Mouse (Mus musculus) lung, postnatal 0 days (tissue): Measurements from ENCODE around the gene Ankfn1. TPM values are rescaled to one million over a fixed set of nuclear protein-coding genes. Genes with fewer than 3 reads are reported as not detected.

Experiments used
- ATAC-seq: fragments of 200-750 bp; cut with Nextera tagmentation; 2 replicates; pipeline ENCODE4 v1.8.0; 2017; ENCODE audit warnings: moderate library complexity
- DNase-seq: peaks from one replicate; pipeline ENCODE4 v3.0.0-alpha.2; 2016; ENCODE audit warnings: low spot score
- H3K27ac ChIP-seq: fragments of 300-500 bp; sonication (generic); 2 replicates; pipeline ENCODE4 v1.5.1; 2014; ENCODE audit warnings: antibody characterized with exemption, mild to moderate bottlenecking, low read length, mixed read lengths
- H3K27me3 ChIP-seq: fragments of 300-500 bp; sonication (generic); replicated peaks from 2 replicates; pipeline ENCODE4 v1.6.1; 2014; ENCODE audit warnings: low read length, mixed read lengths; ENCODE audit not compliant: insufficient read depth
- H3K36me3 ChIP-seq: fragments of 300-500 bp; sonication (generic); 2 replicates; pipeline ENCODE4 v1.6.1; 2014; ENCODE audit warnings: low read length, mixed read lengths; ENCODE audit not compliant: insufficient read depth
- H3K4me1 ChIP-seq: fragments of 300-500 bp; sonication (generic); 2 replicates; pipeline ENCODE4 v1.6.1; 2014; ENCODE audit warnings: antibody characterized with exemption, low read depth, low read length, mixed read lengths; ENCODE audit not compliant: insufficient read depth
- H3K4me2 ChIP-seq: fragments of 300-500 bp; sonication (generic); replicated peaks from 2 replicates; pipeline ENCODE4 v1.6.1; 2014; ENCODE audit warnings: low read depth, mild to moderate bottlenecking, low read length, moderate library complexity, mixed read lengths
- H3K4me3 ChIP-seq: fragments of 300-500 bp; sonication (generic); 2 replicates; pipeline ENCODE4 v1.5.1; 2014; ENCODE audit warnings: low read depth, low read length
- H3K9ac ChIP-seq: fragments of 300-500 bp; sonication (generic); replicated peaks from 2 replicates; pipeline ENCODE4 v1.6.1; 2014; ENCODE audit warnings: low read depth, mild to moderate bottlenecking
- H3K9me3 ChIP-seq: fragments of 300-500 bp; sonication (generic); 2 replicates; pipeline ENCODE4 v1.6.1; 2016; ENCODE audit warnings: low read length, mixed read lengths
- CTCF ChIP-seq: IDR thresholded peaks from 2 replicates; pipeline ENCODE4 v1.5.1; 2016; ENCODE audit warnings: antibody characterized with exemption, mild to moderate bottlenecking
- EP300 ChIP-seq: IDR thresholded peaks from 2 replicates; pipeline ENCODE4 v1.6.1; 2016; ENCODE audit warnings: antibody characterized with exemption, mild to moderate bottlenecking, control low read depth
- WGBS: fragments of 180-500 bp; shearing (Covaris S2); extraction: QIAGEN DNeasy Blood & Tissue Kit; methylation state at CpG from one replicate; pipeline ENCODE4 v1.1.7; 2014; 5-methylcytosine and 5-hydroxymethylcytosine counted together
- polyA plus RNA-seq: library from polyadenylated mRNA; unstranded; fragments of >200 nt; fragmentation: Nextera tagmentation; extraction: Ambion mirVana; gene quantifications from 2 replicates; pipeline ENCODE4 v1.2.1, GENCODE M21; 2015

Ankfn1 gene
- polyA plus RNA-seq, 1 experiment from 2014 or later: 0.85 TPM

DNA sequence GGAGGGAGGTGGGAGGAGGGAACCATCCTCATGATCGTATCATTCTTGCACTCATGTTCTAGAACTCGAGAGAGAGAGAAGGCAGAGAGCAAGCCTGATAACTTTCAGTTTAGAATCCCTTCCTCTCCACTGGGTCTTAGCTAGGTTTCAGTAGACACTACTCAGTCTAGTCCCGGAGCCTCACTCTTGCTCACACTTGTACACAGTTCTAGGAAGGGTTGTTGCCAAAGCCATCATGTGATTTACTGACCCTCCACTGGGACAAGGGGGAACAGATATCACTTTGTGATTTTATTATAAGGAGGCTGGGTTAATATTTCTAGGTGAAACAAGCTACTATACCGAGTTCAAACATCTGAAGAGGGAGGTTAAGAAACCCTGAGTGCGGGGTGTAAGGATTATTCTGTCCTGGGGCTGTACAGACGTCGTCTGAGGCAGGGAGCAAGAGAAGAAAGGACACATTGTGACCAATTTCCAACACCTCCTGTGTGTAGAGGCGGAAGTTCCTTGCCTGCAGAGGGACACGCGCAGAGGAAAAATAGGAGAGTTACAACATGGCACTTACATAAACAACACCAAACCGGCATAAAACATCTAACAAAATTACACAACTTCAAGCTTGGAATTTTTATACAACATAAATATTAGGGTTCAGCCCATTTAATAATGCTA lies 356.6 kb downstream of the Ankfn1 start:
- Histone ChIP-seq H3K4me1 (no peaks in the 10 kb centered on the region), H3K27ac (no peak overlapping the region), H3K27me3 (no peaks in the 10 kb centered on the region), H3K9me3 (no peaks in the 10 kb centered on the region), H3K4me3 (no peak overlapping the region), H3K9ac (no peak overlapping the region), H3K4me2 (no peak overlapping the region), H3K36me3 (no peaks in the 10 kb centered on the region)
- 0 out of 2 replicates have a peak, but pooled peaks have one; percentile 10 for TF ChIP-seq EP300
- no peak for TF ChIP-seq CTCF
- DNase-seq (peak; percentile 70), ATAC-seq (peak; percentile 66)
- WGBS: 34% methylated on average over 11 of the region's 11 CpGs

DNA sequence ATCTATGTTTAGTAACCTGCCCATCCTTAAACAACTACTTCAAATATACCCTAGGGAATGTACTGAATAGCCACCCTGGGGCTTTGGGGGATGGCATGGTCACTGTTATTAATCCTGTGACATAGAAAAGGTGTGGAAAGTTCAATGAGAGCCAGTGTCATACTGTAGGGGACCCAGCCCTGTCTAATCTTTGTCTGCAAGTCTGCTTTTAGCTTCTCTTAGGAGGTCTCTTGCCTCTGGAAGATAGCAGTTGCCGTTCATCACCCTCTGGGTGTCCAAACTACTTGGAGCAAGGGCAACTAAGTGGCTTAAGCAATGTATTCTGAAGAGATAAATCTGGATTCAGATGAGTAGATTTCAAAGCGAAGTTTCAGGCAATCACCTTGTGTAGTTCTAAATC lies 357.6 kb downstream of the Ankfn1 start:
- Histone ChIP-seq H3K9me3 (no peaks in the 10 kb centered on the region), H3K4me3 (no peak overlapping the region), H3K36me3 (no peaks in the 10 kb centered on the region), H3K4me1 (no peaks in the 10 kb centered on the region), H3K27me3 (no peaks in the 10 kb centered on the region), H3K27ac (no peak overlapping the region), H3K9ac (no peak overlapping the region), H3K4me2 (no peak overlapping the region)
- 88% methylated on average over 2 of the region's 2 CpGs for WGBS
- no peak for TF ChIP-seq EP300
- TF ChIP-seq CTCF: no peak
- DNase-seq: no peak
- no peak for ATAC-seq

DNA sequence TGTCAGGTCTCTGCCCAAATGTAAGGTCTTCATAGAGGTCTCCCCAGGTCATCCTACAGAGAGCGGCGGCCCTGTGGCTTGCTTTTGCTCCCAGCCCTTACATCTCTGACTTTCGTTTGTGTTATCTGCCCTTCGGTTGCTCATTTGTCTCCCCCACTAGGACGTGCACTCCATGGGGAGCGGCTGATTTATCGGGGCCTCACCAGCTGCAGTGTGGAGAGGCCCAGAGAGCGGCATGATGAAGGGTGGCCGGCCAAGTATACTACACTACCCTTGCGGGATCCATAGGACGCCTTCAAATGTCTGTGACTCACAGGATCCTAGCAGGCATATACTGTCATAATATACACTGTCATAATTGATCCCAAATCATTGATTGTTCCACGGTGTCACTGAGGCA lies 358.8 kb downstream of the Ankfn1 start:
- 52% methylated on average over 12 of the region's 12 CpGs for WGBS
- H3K36me3 ChIP-seq: no peaks in the 10 kb centered on the region
- DNase-seq: no peak
- no peak for TF ChIP-seq EP300
- TF ChIP-seq CTCF: no peak
- no peak overlapping the region for H3K27ac ChIP-seq
- H3K4me3 ChIP-seq: no peak overlapping the region
- no peaks in the 10 kb centered on the region for H3K27me3 ChIP-seq
- H3K4me1 ChIP-seq: no peaks in the 10 kb centered on the region
- H3K4me2 ChIP-seq: no peak overlapping the region
- no peaks in the 10 kb centered on the region for H3K9me3 ChIP-seq
- no peak overlapping the region for H3K9ac ChIP-seq
- no peak for ATAC-seq

DNA sequence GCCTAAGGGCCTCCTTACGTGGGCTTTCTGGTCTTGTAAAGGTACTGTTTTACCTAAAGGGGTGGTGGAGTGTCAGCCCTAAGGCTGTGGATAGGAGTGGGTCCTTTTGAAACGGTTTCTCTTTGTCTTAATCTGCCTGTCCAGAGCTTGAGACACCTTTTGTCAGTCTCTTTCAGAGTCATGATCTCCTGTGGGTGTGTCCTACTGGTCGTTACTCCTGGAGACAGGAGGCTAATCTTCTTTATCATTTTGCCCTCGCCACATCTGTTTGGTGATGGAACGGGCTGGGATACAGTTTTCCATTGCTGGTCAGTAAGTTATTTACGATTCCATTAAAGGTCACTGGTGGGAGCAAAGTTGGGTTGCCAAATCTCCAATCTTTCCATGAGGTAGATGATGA lies 360.7 kb downstream of the Ankfn1 start:
- TF ChIP-seq EP300: no peak
- TF ChIP-seq CTCF: no peak
- Histone ChIP-seq H3K27me3 (no peaks in the 10 kb centered on the region), H3K27ac (no peak overlapping the region), H3K4me3 (no peak overlapping the region), H3K4me2 (no peak overlapping the region), H3K36me3 (no peaks in the 10 kb centered on the region), H3K4me1 (no peaks in the 10 kb centered on the region), H3K9me3 (no peaks in the 10 kb centered on the region), H3K9ac (no peak overlapping the region)
- no peak for DNase-seq
- no peak for ATAC-seq
- 69% methylated on average over 6 of the region's 6 CpGs for WGBS

DNA sequence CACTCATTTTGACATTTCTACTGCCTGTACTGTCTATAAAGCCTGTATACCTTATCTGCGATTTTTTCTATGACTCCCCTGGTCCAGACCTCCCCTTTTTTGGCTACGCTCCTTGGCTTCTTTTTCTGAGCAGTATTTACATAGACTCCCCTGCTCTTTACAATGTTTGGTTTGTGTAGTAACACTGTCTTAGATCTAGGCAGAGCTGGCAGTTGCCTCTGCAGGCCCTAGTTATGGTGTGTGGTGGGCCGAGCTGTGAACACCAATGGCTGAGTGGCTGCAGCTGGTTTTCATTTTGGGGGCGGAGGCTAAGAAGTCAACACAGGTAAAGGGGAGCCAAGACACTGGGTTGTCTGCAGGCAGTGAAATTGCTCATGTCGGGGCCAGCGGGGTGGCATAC lies 368.7 kb downstream of the Ankfn1 start:
- Histone ChIP-seq H3K36me3 (no peaks in the 10 kb centered on the region), H3K9ac (no peak overlapping the region), H3K27ac (no peak overlapping the region), H3K4me2 (no peak overlapping the region), H3K27me3 (no peaks in the 10 kb centered on the region), H3K4me1 (no peaks in the 10 kb centered on the region), H3K9me3 (no peaks in the 10 kb centered on the region), H3K4me3 (no peak overlapping the region)
- no peak for ATAC-seq
- no peak for DNase-seq
- WGBS: 67% methylated on average over 6 of the region's 6 CpGs
- TF ChIP-seq CTCF: no peak

DNA sequence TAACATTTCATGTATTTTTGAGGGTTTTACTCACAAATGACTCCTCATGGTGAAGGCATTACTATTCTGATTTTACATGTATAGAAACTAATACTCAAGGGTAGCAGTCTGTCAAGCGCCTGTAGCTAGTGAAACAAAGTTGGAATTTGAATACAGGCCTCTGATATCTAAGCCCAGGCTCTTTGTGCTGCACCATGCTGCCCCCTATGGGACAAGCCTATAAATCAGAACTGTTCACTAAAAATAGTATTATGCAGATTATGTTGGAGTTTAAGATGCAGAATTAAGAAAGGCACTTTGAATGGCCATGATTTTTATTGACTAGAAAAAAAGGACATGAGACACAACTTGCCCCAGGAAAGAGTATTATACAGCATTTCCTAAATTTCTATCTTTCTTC lies 373.0 kb downstream of the Ankfn1 start:
- TF ChIP-seq EP300 (no peak), CTCF (peak; percentile 40)
- DNase-seq: no peak
- Histone ChIP-seq H3K9me3 (no peaks in the 10 kb centered on the region), H3K27me3 (no peaks in the 10 kb centered on the region), H3K27ac (no peak overlapping the region), H3K9ac (no peak overlapping the region), H3K4me1 (no peaks in the 10 kb centered on the region), H3K36me3 (no peaks in the 10 kb centered on the region), H3K4me3 (no peak overlapping the region), H3K4me2 (no peak overlapping the region)
- WGBS: 93% methylated on average over 1 of the region's 1 CpGs
- no peak for ATAC-seq

DNA sequence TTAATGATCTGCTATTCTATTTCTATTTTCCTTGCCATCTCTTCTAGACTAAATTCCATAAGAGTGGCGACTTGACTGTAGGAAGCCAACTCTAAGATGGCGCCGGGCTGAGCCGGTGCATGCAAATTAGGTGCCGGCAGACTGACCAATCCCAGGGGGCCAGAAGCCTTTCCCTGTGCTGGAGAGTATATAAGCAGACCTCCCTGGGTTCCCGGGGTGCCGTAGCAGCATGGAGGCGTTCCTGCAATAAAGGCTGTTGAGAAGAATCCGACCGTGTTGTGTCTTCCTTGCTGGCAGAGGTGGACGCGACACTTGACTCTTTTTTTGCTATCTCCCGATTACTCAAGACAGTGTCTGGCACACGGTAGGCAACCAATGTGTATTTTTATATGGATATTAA lies 374.0 kb downstream of the Ankfn1 start:
- no peak overlapping the region for H3K4me3 ChIP-seq
- WGBS: 94% methylated on average over 14 of the region's 14 CpGs
- DNase-seq: no peak
- H3K27ac ChIP-seq: no peak overlapping the region
- no peaks in the 10 kb centered on the region for H3K4me1 ChIP-seq
- TF ChIP-seq CTCF (no peak), EP300 (no peak)
- no peaks in the 10 kb centered on the region for H3K36me3 ChIP-seq
- ATAC-seq: no peak
- no peaks in the 10 kb centered on the region for H3K27me3 ChIP-seq
- no peak overlapping the region for H3K9ac ChIP-seq
- no peaks in the 10 kb centered on the region for H3K9me3 ChIP-seq
- H3K4me2 ChIP-seq: no peak overlapping the region
